Mouse (Mus musculus): ENCODE measurements around the gene Sash3. TPM values are rescaled to one million over a fixed set of nuclear protein-coding genes. Genes with fewer than 3 reads are reported as not detected.

The Sash3 gene
- total and polyA plus RNA-seq, 3 experiments: 0.31 to 1.2 TPM; not detected in 1

GRCm38 (mm10) chrX:48202436-48202835, 56.2 kb downstream of the Sash3 start:
- no peak for TF ChIP-seq EP300 (IDR thresholded peaks at IDR 0.05; ENCODE audit: low read depth in 1 of 2, low read length in 2 of 2)
- TF ChIP-seq USF1 (IDR thresholded peaks at IDR 0.05; ENCODE audit: low read depth, low read length): no peak
- TF ChIP-seq CHD2 (IDR thresholded peaks at IDR 0.05; ENCODE audit: low read length): no peak
- TF ChIP-seq KAT2A (conservative IDR thresholded peaks at IDR 0.05; ENCODE audit: low read depth, low read length): no peak
- no peak for TF ChIP-seq E2F4 (IDR thresholded peaks at IDR 0.05; ENCODE audit: borderline replicate concordance, low read depth, low read length)
- TF ChIP-seq GABPA (IDR thresholded peaks at IDR 0.05; ENCODE audit: low read depth, low read length): no peak
- TF ChIP-seq GATA1 (IDR thresholded peaks at IDR 0.05; ENCODE audit: low read depth, low read length): no peak
- no peak for TF ChIP-seq ZKSCAN1 (IDR thresholded peaks at IDR 0.05; ENCODE audit: low read depth, low read length)
- no peak for TF ChIP-seq CTCF (IDR thresholded peaks at IDR 0.05 in 2 of 3, conservative IDR thresholded peaks at IDR 0.05 in 1 of 3; ENCODE audit: control insufficient read depth in 1 of 3, insufficient read depth in 1 of 3, low read depth in 2 of 3, low read length in 3 of 3, poor library complexity in 1 of 3, severe bottlenecking in 1 of 3)
- TF ChIP-seq NRF1 (IDR thresholded peaks at IDR 0.05; ENCODE audit: insufficient read depth, low read depth, low read length, poor library complexity, severe bottlenecking): no peak
- TF ChIP-seq SIN3A (IDR thresholded peaks at IDR 0.05; ENCODE audit: low read length): no peak
- no peak for TF ChIP-seq SMC3 (IDR thresholded peaks at IDR 0.05; ENCODE audit: low read depth, low read length)
- no peak for TF ChIP-seq POLR2AphosphoS2 (IDR thresholded peaks at IDR 0.05; ENCODE audit: low read length)
- TF ChIP-seq MAZ (IDR thresholded peaks at IDR 0.05; ENCODE audit: low read depth, low read length): no peak
- no peak for TF ChIP-seq ZMIZ1 (IDR thresholded peaks at IDR 0.05; ENCODE audit: low read depth, low read length)
- no peak for TF ChIP-seq USF2 (IDR thresholded peaks at IDR 0.05; ENCODE audit: borderline replicate concordance in 1 of 2, insufficient read depth in 1 of 2, low read depth in 1 of 2, low read length in 2 of 2)
- DNase-seq (ENCODE audit: low read depth, low spot score): no peak
- Histone ChIP-seq H3K9ac (ENCODE audit: control insufficient read depth, low read depth, low read length, poor library complexity, severe bottlenecking) (no peak overlapping the region), H3K27me3 (ENCODE audit: control insufficient read depth in 1 of 2, insufficient read depth in 2 of 2, low read length in 2 of 2) (no peaks in the 10 kb centered on the region), H3K27ac (ENCODE audit: control insufficient read depth, low read depth, low read length) (no peak overlapping the region), H3K4me3 (ENCODE audit: control insufficient read depth in 1 of 2, insufficient read depth in 1 of 2, low read depth in 2 of 2, low read length in 2 of 2) (no peak overlapping the region), H3K79me2 (ENCODE audit: control insufficient read depth, insufficient read depth, low read length, poor library complexity) (no peaks in the 10 kb centered on the region; the same call in 1 of the 2 replicates), H3K9me3 (replicated peaks; ENCODE audit: insufficient read depth, low read length) (no peaks in the 10 kb centered on the region), H3K36me3 (ENCODE audit: control insufficient read depth in 1 of 2, insufficient read depth in 2 of 2, low read length in 2 of 2) (peaks cover 0 to 6% of the 10 kb centered on the region in 2 experiments; a peak in 2 of 4 replicates), H3K4me1 (ENCODE audit: control insufficient read depth in 1 of 2, insufficient read depth in 2 of 2, low read length in 2 of 2) (peaks cover 0 to 4% of the 10 kb centered on the region in 2 experiments; a peak in 2 of 4 replicates)

GRCm38 (mm10) chrX:48202995-48203394, 56.8 kb downstream of the Sash3 start:
- Histone ChIP-seq H3K4me3 (ENCODE audit: control insufficient read depth in 1 of 2, insufficient read depth in 1 of 2, low read depth in 2 of 2, low read length in 2 of 2) (no peak overlapping the region), H3K27ac (ENCODE audit: control insufficient read depth, low read depth, low read length) (no peak overlapping the region), H3K36me3 (ENCODE audit: control insufficient read depth in 1 of 2, insufficient read depth in 2 of 2, low read length in 2 of 2) (peaks cover 0 to 6% of the 10 kb centered on the region in 2 experiments; a peak in 2 of 4 replicates), H3K79me2 (ENCODE audit: control insufficient read depth, insufficient read depth, low read length, poor library complexity) (peaks cover 4% of the 10 kb centered on the region), H3K9ac (ENCODE audit: control insufficient read depth, low read depth, low read length, poor library complexity, severe bottlenecking) (no peak overlapping the region), H3K27me3 (ENCODE audit: control insufficient read depth in 1 of 2, insufficient read depth in 2 of 2, low read length in 2 of 2) (no peaks in the 10 kb centered on the region), H3K4me1 (ENCODE audit: control insufficient read depth in 1 of 2, insufficient read depth in 2 of 2, low read length in 2 of 2) (peaks cover 0 to 7% of the 10 kb centered on the region in 2 experiments; a peak in 2 of 4 replicates), H3K9me3 (replicated peaks; ENCODE audit: insufficient read depth, low read length) (no peaks in the 10 kb centered on the region)
- DNase-seq (ENCODE audit: low read depth, low spot score): no peak
- no peak for TF ChIP-seq POLR2AphosphoS2 (IDR thresholded peaks at IDR 0.05; ENCODE audit: low read length)
